ENCODE assay signal across 10 mouse cellular contexts in the genomic region with DNA sequence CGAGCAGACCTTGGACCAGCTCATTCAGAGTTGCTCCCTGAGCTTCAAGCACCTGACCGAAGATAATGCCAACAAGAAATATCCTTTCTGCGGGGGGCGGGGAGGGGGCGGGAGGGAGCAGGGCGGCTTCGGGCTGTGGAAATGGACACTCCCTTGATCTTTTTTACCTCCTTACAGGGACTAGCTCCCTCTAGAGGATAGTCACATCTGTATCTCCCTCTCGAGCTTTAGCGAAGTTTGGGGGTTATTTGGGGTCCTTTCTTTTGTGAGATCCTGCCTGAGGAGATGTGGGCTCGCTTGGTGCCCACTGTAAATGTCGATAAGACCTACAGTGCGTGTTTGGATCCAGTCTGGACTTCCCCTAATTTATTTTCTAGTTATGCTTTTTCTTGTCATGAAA. TPM values are rescaled to one million over a fixed set of nuclear protein-coding genes. Genes with fewer than 3 reads are reported as not detected.
A peak's percentile ranks its signal among the peaks of the same experiment; 100 is the strongest.
DNase-seq lines count a peak whose midpoint lies in the region; ATAC-seq and TF ChIP-seq lines count a peak whose summit lies in the region.
"Had no signal": no experiment of that assay in that cellular context is flagged by ENCODE, and none has a peak within 500 bp of the region (broad histone marks: within the 10 kb centered on the region; RNA-seq: fewer than 3 reads in every experiment).

No protein-coding gene starts in this region.

- H3K27me3 ChIP-seq in kidney, embryonic 15.5 days, result no peaks in the 10 kb centered on the region
- H3K27me3 ChIP-seq in MEL (ENCODE audit: control insufficient read depth in 1 of 2, insufficient read depth in 2 of 2, low read length in 2 of 2), result no peaks in the 10 kb centered on the region
- H3K27me3 ChIP-seq in embryonic facial prominence, embryonic 12.5 days, result no peaks in the 10 kb centered on the region
- H3K27me3 ChIP-seq in liver, postnatal 0 days (ENCODE audit: insufficient read depth, low read length), result no peaks in the 10 kb centered on the region
- H3K27me3 ChIP-seq: forebrain, embryonic 13.5 days had no signal

- WGBS in kidney, embryonic 15.5 days, result 28% methylated on average over 12 of the region's 12 CpGs
- 23% methylated on average over 12 of the region's 12 CpGs for WGBS in embryonic facial prominence, embryonic 12.5 days
- WGBS in liver, postnatal 0 days (ENCODE audit: insufficient replicate concordance), result 39% methylated on average over 12 of the region's 12 CpGs

- no peak for DNase-seq in kidney, adult 9 months
- peak; percentile 33 for DNase-seq in MEL (ENCODE audit: low read depth, low spot score)
- no peak for DNase-seq in liver, postnatal 0 days
- no peak for DNase-seq in right cerebral cortex, adult 2 months (ENCODE audit: low spot score in 2 of 2)
- no peak for DNase-seq in spleen, adult 18-20 months
- no peak for DNase-seq in gastrocnemius, postnatal 36 days
- DNase-seq: right cerebral cortex, adult 18-20 months had no signal

- intact Hi-C loops in gastrocnemius, postnatal 36 days (cut with DNase I), result no loop called here

- no peak for TF ChIP-seq POLR2A in MEL (IDR thresholded peaks at IDR 0.05; ENCODE audit: control insufficient read depth in 1 of 2, insufficient read depth in 1 of 2, low read depth in 1 of 2, low read length in 2 of 2, poor library complexity in 1 of 2)

- no peak for TF ChIP-seq EP300 in MEL (IDR thresholded peaks at IDR 0.05; ENCODE audit: low read depth in 1 of 2, low read length in 2 of 2)
- TF ChIP-seq EP300 in liver, postnatal 0 days (IDR thresholded peaks at IDR 0.05; ENCODE audit: low read depth), result no peak

- peaks cover 13% of the 10 kb centered on the region for H3K36me3 ChIP-seq in kidney, embryonic 15.5 days
- peaks cover 0 to 39% of the 10 kb centered on the region in 2 experiments; a peak in 3 of 4 replicates for H3K36me3 ChIP-seq in MEL (ENCODE audit: control insufficient read depth in 1 of 2, insufficient read depth in 2 of 2, low read length in 2 of 2)
- 0 out of 2 replicates have a peak, but pooled peaks cover 3% of the 10 kb centered on the region for H3K36me3 ChIP-seq in embryonic facial prominence, embryonic 12.5 days
- peaks cover 58% of the 10 kb centered on the region for H3K36me3 ChIP-seq in liver, postnatal 0 days (replicated peaks; ENCODE audit: insufficient read depth, low read length)

- H3K4me2 ChIP-seq in kidney, embryonic 15.5 days, result peak overlapping the region; percentile 59
- peak overlapping the region; percentile 46 for H3K4me2 ChIP-seq in embryonic facial prominence, embryonic 12.5 days (replicated peaks)
- H3K4me2 ChIP-seq in liver, postnatal 0 days (ENCODE audit: low read depth, low read length), result peak overlapping the region; percentile 90

- TF ChIP-seq RAD21 in MEL (IDR thresholded peaks at IDR 0.05; ENCODE audit: low read depth, low read length), result no peak

- ATAC-seq in kidney, embryonic 15.5 days (replicated peaks; ENCODE audit: low FRiP score), result no peak
- no peak for ATAC-seq in embryonic facial prominence, embryonic 12.5 days (ENCODE audit: insufficient number of reproducible peaks, insufficient read depth, low FRiP score, low TSS enrichment)
- no peak for ATAC-seq in liver, postnatal 0 days

- H3K9ac ChIP-seq in kidney, embryonic 15.5 days, result no peak overlapping the region
- no peak overlapping the region for H3K9ac ChIP-seq in MEL (ENCODE audit: control insufficient read depth, low read depth, low read length, poor library complexity, severe bottlenecking)
- no peak overlapping the region for H3K9ac ChIP-seq in embryonic facial prominence, embryonic 12.5 days
- H3K9ac ChIP-seq in liver, postnatal 0 days (replicated peaks), result peak overlapping the region; percentile 39
- H3K9ac ChIP-seq: forebrain, embryonic 13.5 days had no signal

- H3K27ac ChIP-seq in kidney, embryonic 15.5 days, result 0 out of 2 replicates have a peak overlapping the region, but pooled peaks have one; percentile 38
- H3K27ac ChIP-seq in MEL (ENCODE audit: control insufficient read depth, low read depth, low read length), result no peak overlapping the region
- no peak overlapping the region for H3K27ac ChIP-seq in embryonic facial prominence, embryonic 12.5 days
- H3K27ac ChIP-seq in liver, postnatal 0 days (ENCODE audit: low read depth), result peak overlapping the region; percentile 98
- H3K27ac ChIP-seq: forebrain, embryonic 13.5 days had no signal

- TF ChIP-seq CTCF in MEL (IDR thresholded peaks at IDR 0.05 in 2 of 3, conservative IDR thresholded peaks at IDR 0.05 in 1 of 3; ENCODE audit: control insufficient read depth in 1 of 3, insufficient read depth in 1 of 3, low read depth in 2 of 3, low read length in 3 of 3, poor library complexity in 1 of 3, severe bottlenecking in 1 of 3), result peak in 2 of 3 experiments; percentile 12 to 52; a peak in 3 of 6 replicates
- TF ChIP-seq CTCF in liver, postnatal 0 days (IDR thresholded peaks at IDR 0.05; ENCODE audit: low read depth), result peak; percentile 53

- no peaks in the 10 kb centered on the region for H3K9me3 ChIP-seq in kidney, embryonic 15.5 days (replicated peaks)
- H3K9me3 ChIP-seq in MEL (replicated peaks; ENCODE audit: insufficient read depth, low read length), result no peaks in the 10 kb centered on the region
- H3K9me3 ChIP-seq in embryonic facial prominence, embryonic 12.5 days, result no peaks in the 10 kb centered on the region
- H3K9me3 ChIP-seq in liver, postnatal 0 days (ENCODE audit: low read length), result no peaks in the 10 kb centered on the region
- H3K9me3 ChIP-seq: forebrain, embryonic 13.5 days had no signal

- H3K4me3 ChIP-seq in kidney, embryonic 15.5 days (replicated peaks), result 0 out of 2 replicates have a peak overlapping the region, but pooled peaks have one; percentile 38
- H3K4me3 ChIP-seq in MEL (ENCODE audit: control insufficient read depth in 1 of 2, insufficient read depth in 1 of 2, low read depth in 2 of 2, low read length in 2 of 2), result no peak overlapping the region
- H3K4me3 ChIP-seq in embryonic facial prominence, embryonic 12.5 days, result no peak overlapping the region
- 0 out of 2 replicates have a peak overlapping the region, but pooled peaks have one; percentile 6 for H3K4me3 ChIP-seq in liver, postnatal 0 days (ENCODE audit: low read depth, low read length)

- peaks cover 49% of the 10 kb centered on the region for H3K4me1 ChIP-seq in kidney, embryonic 15.5 days
- peaks cover 9 to 46% of the 10 kb centered on the region in 2 experiments for H3K4me1 ChIP-seq in MEL (ENCODE audit: control insufficient read depth in 1 of 2, insufficient read depth in 2 of 2, low read length in 2 of 2)
- H3K4me1 ChIP-seq in embryonic facial prominence, embryonic 12.5 days, result peaks cover 22% of the 10 kb centered on the region
- peaks cover 60% of the 10 kb centered on the region for H3K4me1 ChIP-seq in liver, postnatal 0 days (ENCODE audit: insufficient read depth)

- H3K79me2 ChIP-seq in MEL (ENCODE audit: control insufficient read depth, insufficient read depth, low read length, poor library complexity), result peaks cover 5% of the 10 kb centered on the region

TF ChIP-seq in MEL, 35 proteins besides CTCF, POLR2A, EP300 and RAD21:
- no peak for TF ChIP-seq SIN3A (IDR thresholded peaks at IDR 0.05; ENCODE audit: low read length)
- no peak for TF ChIP-seq USF1 (IDR thresholded peaks at IDR 0.05; ENCODE audit: low read depth, low read length)
- no peak for TF ChIP-seq TBP (IDR thresholded peaks at IDR 0.05; ENCODE audit: low read depth, low read length)
- no peak for TF ChIP-seq BHLHE40 (IDR thresholded peaks at IDR 0.05; ENCODE audit: borderline replicate concordance, low read depth, low read length)
- TF ChIP-seq MEF2A (IDR thresholded peaks at IDR 0.05; ENCODE audit: extremely low read depth, insufficient replicate concordance, low read depth, low read length, poor library complexity, severe bottlenecking), result no peak
- no peak for TF ChIP-seq ZNF384 (IDR thresholded peaks at IDR 0.05; ENCODE audit: low read depth, low read length)

RNA-seq across cellular contexts. Expression of gene E2f2, which starts 9.2 kb away (rescaled TPM):
- polyA plus RNA-seq in kidney, embryonic 15.5 days (2015; fragmentation: Nextera tagmentation; extraction: Ambion mirVana), result 9.7 and 10.5 TPM in 2 replicates
- 11.2 and 12.3 TPM in 2 replicates for total RNA-seq in MEL (2012; rRNA removed)
- 10 to 100 TPM in 1 of 2 experiments, not detected in 1; 25.4 TPM for polyA plus RNA-seq in MEL (2012; ENCODE audit: insufficient read depth in 1 of 2, insufficient read length in 2 of 2, low read depth in 1 of 2, low replicate concordance in 2 of 2, missing spikeins in 1 of 2)
- polyA plus RNA-seq in embryonic facial prominence, embryonic 12.5 days (2016; fragmentation: Nextera tagmentation; extraction: Ambion mirVana), result 8.3 and 8.7 TPM in 2 replicates
- 48.6 and 50.2 TPM in 2 replicates for polyA plus RNA-seq in liver, postnatal 0 days (2015; fragmentation: Nextera tagmentation; extraction: Ambion mirVana)
- total RNA-seq in gastrocnemius, postnatal 36 days (2021), result 1 to 10 TPM; 1.3 to 1.9 TPM

RNA-seq across cellular contexts. Expression of gene Asap3, which starts 24.8 kb away (rescaled TPM):
- polyA plus RNA-seq in kidney, embryonic 15.5 days (2015; fragmentation: Nextera tagmentation; extraction: Ambion mirVana), result 4.5 and 6.0 TPM in 2 replicates
- total RNA-seq in MEL (2012; rRNA removed), result 0.03 and 0.04 TPM in 2 replicates
- polyA plus RNA-seq in MEL (2012; ENCODE audit: insufficient read depth in 1 of 2, insufficient read length in 2 of 2, low read depth in 1 of 2, low replicate concordance in 2 of 2, missing spikeins in 1 of 2), result under 1 TPM in 1 of 2 experiments, not detected in 1; 0.33 TPM
- 13.1 and 13.3 TPM in 2 replicates for polyA plus RNA-seq in embryonic facial prominence, embryonic 12.5 days (2016; fragmentation: Nextera tagmentation; extraction: Ambion mirVana)
- polyA plus RNA-seq in liver, postnatal 0 days (2015; fragmentation: Nextera tagmentation; extraction: Ambion mirVana), result 4.5 and 4.8 TPM in 2 replicates
- total RNA-seq in gastrocnemius, postnatal 36 days (2021), result 1 to 10 TPM; 1.8 to 2.1 TPM

RNA-seq across cellular contexts. Expression of gene Id3, which starts 38.1 kb away (rescaled TPM):
- 862 and 905 TPM in 2 replicates for polyA plus RNA-seq in kidney, embryonic 15.5 days (2015; fragmentation: Nextera tagmentation; extraction: Ambion mirVana)
- total RNA-seq in MEL (2012; rRNA removed), result 0.16 and 0.27 TPM in 2 replicates
- under 1 TPM in 1 of 2 experiments, not detected in 1; 0.17 TPM for polyA plus RNA-seq in MEL (2012; ENCODE audit: insufficient read depth in 1 of 2, insufficient read length in 2 of 2, low read depth in 1 of 2, low replicate concordance in 2 of 2, missing spikeins in 1 of 2)
- polyA plus RNA-seq in embryonic facial prominence, embryonic 12.5 days (2016; fragmentation: Nextera tagmentation; extraction: Ambion mirVana), result 612 and 623 TPM in 2 replicates
- 77.3 and 79.1 TPM in 2 replicates for polyA plus RNA-seq in liver, postnatal 0 days (2015; fragmentation: Nextera tagmentation; extraction: Ambion mirVana)
- total RNA-seq in gastrocnemius, postnatal 36 days (2021), result 10 to 100 TPM; 13.8 to 14.1 TPM

Comparison
In these comparisons a context has a peak if more than half of its experiments do, and no peak if none do; other contexts are left out.
1. H3K27ac ChIP-seq: peak in kidney, embryonic 15.5 days (single experiment) and liver, postnatal 0 days (single experiment); none in MEL (single experiment) and embryonic facial prominence, embryonic 12.5 days (single experiment).
2. H3K4me3 ChIP-seq: peak in kidney, embryonic 15.5 days (single experiment) and liver, postnatal 0 days (single experiment); none in MEL (0 of 2) and embryonic facial prominence, embryonic 12.5 days (single experiment).
3. RNA of gene Id3, which starts 38.1 kb away (polyA plus RNA-seq): 862 to 905 TPM in kidney, embryonic 15.5 days, 612 to 623 TPM in embryonic facial prominence, embryonic 12.5 days and 77.3 to 79.1 TPM in liver, postnatal 0 days; 0.17 TPM in MEL; every median in the first group is over 10 times any median in the second.
4. Peak in every context shown above with its lines, with median percentiles within 50 percentile points of each other: H3K4me2 ChIP-seq.